Mouse (Mus musculus) embryonic facial prominence, embryonic 14.5 days (tissue): ENCODE results near the gene Gm43518. TPM values are rescaled to one million over a fixed set of nuclear protein-coding genes. Genes with fewer than 3 reads are reported as not detected.
A peak's percentile ranks its signal among the peaks of the same experiment; 100 is the strongest.

Source experiments
- ATAC-seq: fragments of 200-750 bp; cut with Nextera tagmentation; 2 replicates; pipeline ENCODE4 v1.8.0; 2017; ENCODE audit warnings: low read depth, moderate number of reproducible peaks, moderate TSS enrichment
- DNase-seq: peaks from one replicate; pipeline ENCODE4 v3.0.0-alpha.2; 2015; ENCODE audit warnings: low spot score
- H3K27ac ChIP-seq: fragments of 300-500 bp; sonication (generic); replicated peaks from 2 replicates; pipeline ENCODE4 v1.5.1; 2014; ENCODE audit warnings: low read depth, mild to moderate bottlenecking, low read length, moderate library complexity
- H3K27me3 ChIP-seq: fragments of 300-500 bp; sonication (generic); replicated peaks from 2 replicates; pipeline ENCODE4 v1.6.1; 2014; ENCODE audit warnings: low read length; ENCODE audit not compliant: control insufficient read depth, insufficient read depth
- H3K36me3 ChIP-seq: fragments of 300-500 bp; sonication (generic); 2 replicates; pipeline ENCODE4 v1.6.1; 2014; ENCODE audit warnings: low read length, mixed read lengths; ENCODE audit not compliant: control insufficient read depth, insufficient read depth
- H3K4me1 ChIP-seq: fragments of 300-500 bp; sonication (generic); 2 replicates; pipeline ENCODE4 v1.6.1; 2014; ENCODE audit warnings: antibody characterized with exemption, low read length; ENCODE audit not compliant: control insufficient read depth, insufficient read depth
- H3K4me2 ChIP-seq: fragments of 300-500 bp; sonication (generic); 2 replicates; pipeline ENCODE4 v1.6.1; 2014; ENCODE audit warnings: low read depth, mild to moderate bottlenecking, low read length, moderate library complexity, mixed read lengths
- H3K4me3 ChIP-seq: fragments of 300-500 bp; sonication (generic); 2 replicates; pipeline ENCODE4 v1.5.1; 2014; ENCODE audit warnings: low read depth, mild to moderate bottlenecking, low read length
- H3K9ac ChIP-seq: fragments of 300-500 bp; sonication (generic); 2 replicates; pipeline ENCODE4 v1.6.1; 2014; ENCODE audit warnings: low read depth, mild to moderate bottlenecking, low read length, moderate library complexity, mixed read lengths
- H3K9me3 ChIP-seq: fragments of 300-500 bp; sonication (generic); 2 replicates; pipeline ENCODE4 v1.6.1; 2016; ENCODE audit warnings: low read length; ENCODE audit not compliant: control insufficient read depth
- whole genome bisulfite sequencing: fragments of 180-500 bp; shearing (Covaris S2); extraction: QIAGEN DNeasy Blood & Tissue Kit; methylation state at CpG from one replicate; pipeline ENCODE4 v1.1.7; 2014; 5-methylcytosine and 5-hydroxymethylcytosine counted together
- polyA plus RNA-seq: library from polyadenylated mRNA; unstranded; fragments of >200 nt; fragmentation: Nextera tagmentation; extraction: Ambion mirVana; gene quantifications from 2 replicates; pipeline ENCODE4 v1.2.1, GENCODE M21; 2014

Gene Gm43518
- polyA plus RNA-seq, 1 experiment from 2014 or later = 0.67 TPM

DNA sequence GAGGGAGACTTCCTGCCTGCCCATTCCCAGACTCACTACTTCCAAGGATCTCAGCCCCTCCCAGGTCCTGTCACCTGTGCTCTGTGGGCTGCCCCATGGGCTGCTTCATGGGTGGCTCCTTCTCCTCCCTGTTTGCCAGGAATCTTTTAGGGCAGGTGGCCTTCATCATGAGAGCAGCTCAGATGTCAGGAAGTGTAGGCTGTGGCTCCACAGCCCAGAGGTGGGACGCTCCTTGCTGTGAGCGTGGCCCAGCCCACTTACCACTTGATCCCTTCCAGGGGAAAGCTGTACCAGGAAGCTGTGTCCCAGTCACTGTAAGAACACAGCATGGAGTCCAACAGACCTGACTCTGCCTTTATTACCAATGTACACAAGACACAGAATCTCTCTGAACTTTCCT is 59.7 kb downstream of the Gm43518 start:
- DNase-seq (no peak), ATAC-seq (peak; percentile 63; the same call in 1 of the 2 replicates)
- H3K4me2 ChIP-seq = no peak overlapping the region
- H3K4me1 ChIP-seq = no peaks in the 10 kb centered on the region; the same call in 1 of the 2 replicates
- H3K27me3 ChIP-seq = no peaks in the 10 kb centered on the region
- H3K27ac ChIP-seq = no peak overlapping the region
- no peaks in the 10 kb centered on the region for H3K9me3 ChIP-seq
- H3K9ac ChIP-seq = no peak overlapping the region
- no peak overlapping the region for H3K4me3 ChIP-seq
- WGBS = 24% methylated on average over 2 of the region's 2 CpGs
- H3K36me3 ChIP-seq = no peaks in the 10 kb centered on the region

DNA sequence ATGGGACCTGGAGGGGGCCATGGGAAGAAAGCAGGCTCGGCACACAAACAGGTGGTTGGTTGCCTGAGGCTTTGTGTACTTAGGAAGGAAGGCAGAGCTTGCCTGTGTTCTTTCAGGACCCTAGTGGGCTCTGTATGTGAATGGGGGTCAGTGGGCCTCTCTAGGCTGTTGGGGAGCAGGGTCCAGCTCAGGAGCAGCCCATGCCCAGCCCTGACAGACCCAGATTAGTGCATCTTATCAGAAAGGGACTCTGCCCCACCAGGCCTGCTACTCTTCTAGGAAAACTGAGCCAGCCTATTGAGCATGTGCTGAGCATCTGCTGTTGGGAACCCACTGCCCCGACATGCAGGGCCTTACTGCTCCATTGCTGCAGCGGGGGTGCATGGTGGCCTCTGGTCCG is 60.3 kb downstream of the Gm43518 start:
- H3K36me3 ChIP-seq = no peaks in the 10 kb centered on the region
- 73% methylated on average over 4 of the region's 4 CpGs for WGBS
- no peaks in the 10 kb centered on the region for H3K27me3 ChIP-seq
- no peak overlapping the region for H3K4me3 ChIP-seq
- no peak overlapping the region for H3K27ac ChIP-seq
- no peak for DNase-seq
- no peak for ATAC-seq
- H3K9ac ChIP-seq = no peak overlapping the region
- no peak overlapping the region for H3K4me2 ChIP-seq
- H3K9me3 ChIP-seq = no peaks in the 10 kb centered on the region
- H3K4me1 ChIP-seq = no peaks in the 10 kb centered on the region; the same call in 1 of the 2 replicates

Other genes starting within 250 kb of the Gm43518 start
- 31.1 and 33.4 TPM in 2 replicates for gene Clip1, start 242.8 kb upstream of the Gm43518 start, polyA plus RNA-seq
- gene Zcchc8, start 206.3 kb upstream of the Gm43518 start, polyA plus RNA-seq = 64.8 and 68.3 TPM in 2 replicates
- gene Rsrc2, start 178.0 kb upstream of the Gm43518 start, polyA plus RNA-seq = 99.5 and 106 TPM in 2 replicates
- gene Kntc1, start 177.7 kb upstream of the Gm43518 start, polyA plus RNA-seq = 24.1 and 26.0 TPM in 2 replicates
- 1.6 and 1.8 TPM in 2 replicates for gene Hcar2, start 61.9 kb upstream of the Gm43518 start, polyA plus RNA-seq
- gene Hcar1, start 47.4 kb upstream of the Gm43518 start, polyA plus RNA-seq = 1.2 and 2.3 TPM in 2 replicates
- gene Denr, start 20.2 kb upstream of the Gm43518 start, polyA plus RNA-seq = 107 and 109 TPM in 2 replicates
- gene Ccdc62, start 3.3 kb downstream of the Gm43518 start, polyA plus RNA-seq = 4.6 and 6.4 TPM in 2 replicates
- 7.5 and 8.4 TPM in 2 replicates for gene Hip1r, start 46.2 kb downstream of the Gm43518 start, polyA plus RNA-seq
- 30.4 and 31.7 TPM in 2 replicates for gene Vps37b, start 104.9 kb downstream of the Gm43518 start, polyA plus RNA-seq
- gene Abcb9, start 168.4 kb downstream of the Gm43518 start, polyA plus RNA-seq = 2.1 and 2.3 TPM in 2 replicates
- 14.3 and 16.1 TPM in 2 replicates for gene Ogfod2, start 184.9 kb downstream of the Gm43518 start, polyA plus RNA-seq
- 76.5 and 77.5 TPM in 2 replicates for gene Arl6ip4, start 188.7 kb downstream of the Gm43518 start, polyA plus RNA-seq